Mouse (Mus musculus): ENCODE data around the gene Slc37a1. TPM values are rescaled to one million over a fixed set of nuclear protein-coding genes. Genes with fewer than 3 reads are reported as not detected.

Gene Slc37a1
- polyA plus RNA-seq, 1 experiment: 21.3 TPM

GRCm38 (mm10) chr17:31365586-31366166, 79.1 kb downstream of the Slc37a1 start:
- TF ChIP-seq POLR2A (IDR thresholded peaks at IDR 0.05; ENCODE audit: borderline replicate concordance, extremely low read depth, insufficient read depth, insufficient read length, poor library complexity, severe bottlenecking): no peak
- no peak for TF ChIP-seq CTCF (IDR thresholded peaks at IDR 0.05; ENCODE audit: borderline replicate concordance, extremely low read depth, insufficient read depth, insufficient read length)
- DNase-seq (ENCODE audit: low read depth): peak; percentile 60

GRCm38 (mm10) chr17:31370221-31370620, 83.6 kb downstream of the Slc37a1 start:
- no peak for TF ChIP-seq CTCF (IDR thresholded peaks at IDR 0.05; ENCODE audit: borderline replicate concordance, extremely low read depth, insufficient read depth, insufficient read length)
- TF ChIP-seq POLR2A (IDR thresholded peaks at IDR 0.05; ENCODE audit: borderline replicate concordance, extremely low read depth, insufficient read depth, insufficient read length, poor library complexity, severe bottlenecking): no peak
- DNase-seq (ENCODE audit: low read depth): no peak

- DNase-seq (ENCODE audit: low read depth): peak; percentile 82
- TF ChIP-seq CTCF (IDR thresholded peaks at IDR 0.05; ENCODE audit: borderline replicate concordance, extremely low read depth, insufficient read depth, insufficient read length): no peak
- no peak for TF ChIP-seq POLR2A (IDR thresholded peaks at IDR 0.05; ENCODE audit: borderline replicate concordance, extremely low read depth, insufficient read depth, insufficient read length, poor library complexity, severe bottlenecking)
Measured at GRCm38 (mm10) chr17:31370931-31371330, 84.3 kb downstream of the Slc37a1 start.

GRCm38 (mm10) chr17:31377961-31378360, 91.4 kb downstream of the Slc37a1 start:
- TF ChIP-seq POLR2A (IDR thresholded peaks at IDR 0.05; ENCODE audit: borderline replicate concordance, extremely low read depth, insufficient read depth, insufficient read length, poor library complexity, severe bottlenecking) (no peak), CTCF (IDR thresholded peaks at IDR 0.05; ENCODE audit: borderline replicate concordance, extremely low read depth, insufficient read depth, insufficient read length) (peak; percentile 82)
- DNase-seq (ENCODE audit: low read depth): peak; percentile 87

GRCm38 (mm10) chr17:31378361-31378761, 91.8 kb downstream of the Slc37a1 start:
- no peak for DNase-seq (ENCODE audit: low read depth)
- TF ChIP-seq CTCF (IDR thresholded peaks at IDR 0.05; ENCODE audit: borderline replicate concordance, extremely low read depth, insufficient read depth, insufficient read length): no peak
- TF ChIP-seq POLR2A (IDR thresholded peaks at IDR 0.05; ENCODE audit: borderline replicate concordance, extremely low read depth, insufficient read depth, insufficient read length, poor library complexity, severe bottlenecking): no peak

GRCm38 (mm10) chr17:31379086-31379485, 92.5 kb downstream of the Slc37a1 start:
- TF ChIP-seq CTCF (IDR thresholded peaks at IDR 0.05; ENCODE audit: borderline replicate concordance, extremely low read depth, insufficient read depth, insufficient read length) (0 out of 2 replicates have a peak, but pooled peaks have one; percentile 2), POLR2A (IDR thresholded peaks at IDR 0.05; ENCODE audit: borderline replicate concordance, extremely low read depth, insufficient read depth, insufficient read length, poor library complexity, severe bottlenecking) (no peak)
- no peak for DNase-seq (ENCODE audit: low read depth)

GRCm38 (mm10) chr17:31379863-31380262, 93.3 kb downstream of the Slc37a1 start:
- no peak for DNase-seq (ENCODE audit: low read depth)
- TF ChIP-seq POLR2A (IDR thresholded peaks at IDR 0.05; ENCODE audit: borderline replicate concordance, extremely low read depth, insufficient read depth, insufficient read length, poor library complexity, severe bottlenecking) (no peak), CTCF (IDR thresholded peaks at IDR 0.05; ENCODE audit: borderline replicate concordance, extremely low read depth, insufficient read depth, insufficient read length) (no peak)

- no peak for DNase-seq (ENCODE audit: low read depth)
- TF ChIP-seq CTCF (IDR thresholded peaks at IDR 0.05; ENCODE audit: borderline replicate concordance, extremely low read depth, insufficient read depth, insufficient read length) (no peak), POLR2A (IDR thresholded peaks at IDR 0.05; ENCODE audit: borderline replicate concordance, extremely low read depth, insufficient read depth, insufficient read length, poor library complexity, severe bottlenecking) (no peak)
Measured at GRCm38 (mm10) chr17:31383320-31383719, 96.7 kb downstream of the Slc37a1 start.

- TF ChIP-seq CTCF (IDR thresholded peaks at IDR 0.05; ENCODE audit: borderline replicate concordance, extremely low read depth, insufficient read depth, insufficient read length): no peak
- no peak for TF ChIP-seq POLR2A (IDR thresholded peaks at IDR 0.05; ENCODE audit: borderline replicate concordance, extremely low read depth, insufficient read depth, insufficient read length, poor library complexity, severe bottlenecking)
- peak; percentile 55 for DNase-seq (ENCODE audit: low read depth)
Measured at GRCm38 (mm10) chr17:31384968-31385627, 98.5 kb downstream of the Slc37a1 start.

GRCm38 (mm10) chr17:31385671-31386665, 99.4 kb downstream of the Slc37a1 start, which contains the start of gene Pde9a:
Pde9a (plus strand) TSS chr17:31386210.
- peak; percentile 98 for DNase-seq (ENCODE audit: low read depth)

More at GRCm38 (mm10) chr17:31385671-31386665, 99.4 kb downstream of the Slc37a1 start, which contains the start of gene Pde9a:
- TF ChIP-seq CTCF (IDR thresholded peaks at IDR 0.05; ENCODE audit: borderline replicate concordance, extremely low read depth, insufficient read depth, insufficient read length): no peak
- TF ChIP-seq POLR2A (IDR thresholded peaks at IDR 0.05; ENCODE audit: borderline replicate concordance, extremely low read depth, insufficient read depth, insufficient read length, poor library complexity, severe bottlenecking): peak; percentile 10; the same call in 1 of the 2 replicates

All from brain, embryonic 14.5 days (tissue).